Mouse (Mus musculus) olfactory bulb, adult 2 months (tissue): ENCODE data around the gene Fth1. TPM values are rescaled to one million over a fixed set of nuclear protein-coding genes. Genes with fewer than 3 reads are reported as not detected.

Experiments
- H3K27ac ChIP-seq: fragments of 200-500 bp; 2 replicates; pipeline ENCODE4 v1.5.1; 2012; ENCODE audit warnings: low read depth, low read length; ENCODE audit not compliant: insufficient read depth
- H3K4me1 ChIP-seq: fragments of 200-500 bp; 2 replicates; pipeline ENCODE4 v1.6.1; 2012; ENCODE audit warnings: low read length; ENCODE audit not compliant: control insufficient read depth, insufficient read depth
- H3K4me3 ChIP-seq: fragments of 200-500 bp; 2 replicates; pipeline ENCODE4 v1.5.1; 2012; ENCODE audit warnings: mild to moderate bottlenecking, low read depth, low read length, moderate library complexity; ENCODE audit not compliant: insufficient read depth
- CTCF ChIP-seq: fragments of 200-500 bp; IDR thresholded peaks from 2 replicates; pipeline ENCODE4 v1.5.1; 2012; ENCODE audit warnings: low read depth, mild to moderate bottlenecking, low read length, moderate library complexity; ENCODE audit not compliant: insufficient read depth
- POLR2A ChIP-seq: fragments of 200-500 bp; IDR thresholded peaks from 2 replicates; pipeline ENCODE4 v1.6.1; 2012; ENCODE audit warnings: mild to moderate bottlenecking, low read depth, low read length, moderate library complexity; ENCODE audit not compliant: insufficient read depth
- WGBS: fragments of 180-500 bp; shearing (Covaris S2); methylation state at CpG from one replicate; pipeline ENCODE4 v1.1.7; 2018; 5-methylcytosine and 5-hydroxymethylcytosine counted together
- polyA plus RNA-seq: library from polyadenylated mRNA; stranded (reverse); fragments of >200 nt; gene quantifications from 2 replicates; pipeline ENCODE4 v1.2.4, GENCODE M21; 2012; ENCODE audit warnings: low replicate concordance; ENCODE audit not compliant: missing spikeins, insufficient read depth, insufficient read length

Fth1 gene
- polyA plus RNA-seq, 1 experiment, result 1,416 TPM

DNA sequence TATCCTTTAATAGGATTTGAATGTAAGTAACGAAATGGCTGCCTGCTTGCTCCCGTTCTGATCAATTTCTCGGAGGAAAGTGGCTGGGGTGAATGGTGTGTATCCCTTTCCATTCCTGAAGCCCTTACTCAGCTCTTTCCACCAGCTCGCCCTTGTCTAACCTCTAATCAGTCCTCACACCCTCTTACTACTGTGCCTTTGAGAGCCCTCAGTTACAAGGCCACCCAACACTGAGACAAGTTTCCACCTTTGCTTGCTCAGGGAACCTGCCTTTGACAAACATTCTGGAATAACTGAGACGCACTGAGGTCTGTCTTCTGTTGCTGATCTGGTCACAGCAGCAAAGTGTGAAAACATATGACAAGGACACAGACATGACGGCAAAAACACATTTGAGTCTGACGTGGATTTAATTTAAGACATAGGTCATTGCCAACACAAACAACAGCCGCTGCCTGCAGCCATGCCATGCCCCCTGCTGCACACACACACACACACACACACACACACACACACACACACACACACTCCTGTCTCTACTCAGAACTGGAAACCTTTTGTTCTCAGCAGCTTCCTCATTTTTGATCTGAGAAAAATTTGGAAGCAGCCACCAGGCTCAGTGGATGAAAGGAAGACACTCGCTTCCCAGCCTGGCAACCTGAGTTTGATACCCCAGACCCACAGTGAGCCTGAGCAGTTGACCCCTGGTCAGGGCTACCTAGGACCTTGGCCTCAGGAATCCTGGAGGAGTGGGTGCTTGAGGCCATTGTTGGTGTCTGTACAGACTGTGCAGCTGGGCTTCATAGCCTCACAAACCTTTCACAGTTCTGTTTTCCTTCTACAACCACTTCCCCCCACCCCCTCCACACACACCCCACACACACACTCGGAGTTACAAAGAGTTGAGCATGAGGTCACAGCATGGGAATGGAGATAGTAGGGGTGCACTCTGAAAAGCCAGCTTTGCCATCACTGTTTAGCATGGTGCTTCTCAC lies 37.6 kb upstream of the Fth1 start:
- H3K4me1 ChIP-seq, result peaks cover 4% of the 10 kb centered on the region; the same call in 1 of the 2 replicates
- no peak overlapping the region for H3K27ac ChIP-seq
- no peak overlapping the region for H3K4me3 ChIP-seq
- WGBS, result 73% methylated on average over 10 of the region's 10 CpGs
- TF ChIP-seq CTCF, result no peak
- TF ChIP-seq POLR2A, result no peak

DNA sequence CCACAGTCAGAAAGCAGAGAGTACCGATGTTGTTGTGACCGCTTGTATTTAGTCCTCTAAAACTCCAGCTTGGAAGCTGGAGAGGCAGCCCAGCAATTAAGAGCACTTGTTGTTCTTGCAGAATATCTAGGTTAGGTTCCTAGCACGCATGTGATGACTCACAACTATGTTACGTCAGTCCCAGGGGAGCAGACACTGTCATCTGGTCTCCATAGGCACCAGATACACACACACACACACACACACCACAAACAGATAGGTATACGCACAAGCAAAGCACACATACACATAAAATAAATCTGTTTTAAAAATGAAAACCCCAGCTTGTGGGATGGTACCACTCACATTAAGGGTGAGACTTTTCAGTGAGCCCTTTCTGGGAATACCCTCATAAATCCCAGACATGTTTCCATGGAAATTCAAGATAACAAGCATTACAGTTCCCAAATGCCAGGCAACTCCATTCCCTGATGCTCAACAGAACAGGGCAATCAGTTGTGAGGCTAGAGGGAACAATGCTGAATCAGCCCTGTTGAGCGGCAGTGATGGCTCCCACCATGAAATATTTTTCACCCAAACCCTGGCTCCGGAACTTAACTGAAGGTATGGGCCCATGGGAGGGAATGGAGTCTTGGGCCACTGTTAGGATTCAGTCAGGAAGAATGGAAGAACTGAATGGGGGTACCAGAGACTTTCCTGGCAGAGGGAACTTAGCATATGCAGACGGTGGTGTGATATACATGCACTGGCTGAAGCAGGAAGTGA lies 34.4 kb upstream of the Fth1 start:
- H3K4me1 ChIP-seq, result no peaks in the 10 kb centered on the region
- no peak overlapping the region for H3K27ac ChIP-seq
- WGBS, result 67% methylated on average over 8 of the region's 8 CpGs
- no peak overlapping the region for H3K4me3 ChIP-seq
- no peak for TF ChIP-seq POLR2A
- no peak for TF ChIP-seq CTCF

DNA sequence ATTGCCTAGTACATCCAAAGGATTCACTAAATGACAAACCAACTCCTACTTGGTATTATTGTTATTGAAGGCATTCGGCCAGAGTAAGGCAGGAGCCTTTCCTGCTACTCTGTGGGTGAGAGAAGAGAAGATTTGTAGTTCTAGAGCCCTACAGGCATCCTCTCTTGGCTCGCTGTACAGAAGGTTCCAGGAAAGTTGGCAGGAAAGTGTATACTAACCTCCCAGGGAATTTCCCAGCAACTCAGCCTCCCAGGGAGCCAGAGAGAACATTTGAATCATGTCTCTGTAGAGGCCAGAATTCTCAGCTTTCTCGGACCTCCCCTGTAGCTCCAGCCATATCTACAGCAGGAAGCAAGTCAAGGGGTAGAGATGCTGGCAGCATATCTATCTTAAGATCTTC lies 33.4 kb upstream of the Fth1 start:
- H3K27ac ChIP-seq, result no peak overlapping the region
- TF ChIP-seq POLR2A (no peak), CTCF (no peak)
- 49% methylated on average over 3 of the region's 3 CpGs for WGBS
- H3K4me3 ChIP-seq, result no peak overlapping the region
- H3K4me1 ChIP-seq, result no peaks in the 10 kb centered on the region

DNA sequence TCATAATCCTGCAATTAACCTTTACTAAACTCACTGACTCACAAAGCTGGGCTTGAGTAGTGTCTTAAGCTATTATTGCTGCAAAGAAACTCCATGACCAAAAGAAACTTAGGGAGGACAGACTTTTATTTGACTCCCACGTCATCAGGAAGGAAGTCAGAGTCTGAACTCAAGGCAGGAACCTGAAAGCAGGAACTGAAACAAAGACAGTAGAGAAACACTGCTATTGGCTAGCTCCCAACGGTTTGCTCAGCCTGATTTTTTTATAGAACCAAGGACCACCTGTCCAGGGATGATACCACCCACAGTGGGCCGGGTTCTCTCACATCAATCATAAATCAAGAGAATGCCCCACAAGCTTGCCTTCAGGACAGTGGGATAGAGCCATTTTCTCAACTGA lies 28.0 kb upstream of the Fth1 start:
- H3K27ac ChIP-seq, result no peak overlapping the region

DNA sequence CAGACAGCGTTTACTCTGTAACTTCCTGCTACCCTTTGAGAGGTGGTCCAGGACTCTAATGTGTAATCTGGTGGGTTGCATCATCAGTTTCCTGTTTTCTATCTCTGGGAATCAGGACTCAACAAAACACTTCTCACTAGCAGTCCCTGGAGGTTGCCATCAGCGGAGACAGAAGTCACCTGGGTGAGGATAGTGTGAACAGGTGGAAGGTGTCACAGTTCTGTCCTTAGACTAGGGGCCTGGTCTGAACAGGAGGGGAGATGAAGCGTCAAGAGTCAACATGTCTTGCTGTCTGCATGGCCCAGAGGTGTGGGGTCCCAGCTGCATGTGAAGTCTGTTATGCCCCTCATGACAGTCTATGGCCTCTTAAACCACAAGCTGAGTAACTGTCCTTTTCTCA lies 27.5 kb upstream of the Fth1 start:
- H3K4me3 ChIP-seq, result no peak overlapping the region
- WGBS, result 90% methylated on average over 3 of the region's 3 CpGs
- TF ChIP-seq CTCF (no peak), POLR2A (no peak)
- H3K4me1 ChIP-seq, result peaks cover 8% of the 10 kb centered on the region
- H3K27ac ChIP-seq, result no peak overlapping the region

More for the DNA sequence above, 28.0 kb upstream of the Fth1 start:
- TF ChIP-seq CTCF (no peak), POLR2A (no peak)
- H3K4me1 ChIP-seq, result peaks cover 8% of the 10 kb centered on the region
- no peak overlapping the region for H3K4me3 ChIP-seq
- WGBS, result 78% methylated on average over 3 of the region's 3 CpGs

DNA sequence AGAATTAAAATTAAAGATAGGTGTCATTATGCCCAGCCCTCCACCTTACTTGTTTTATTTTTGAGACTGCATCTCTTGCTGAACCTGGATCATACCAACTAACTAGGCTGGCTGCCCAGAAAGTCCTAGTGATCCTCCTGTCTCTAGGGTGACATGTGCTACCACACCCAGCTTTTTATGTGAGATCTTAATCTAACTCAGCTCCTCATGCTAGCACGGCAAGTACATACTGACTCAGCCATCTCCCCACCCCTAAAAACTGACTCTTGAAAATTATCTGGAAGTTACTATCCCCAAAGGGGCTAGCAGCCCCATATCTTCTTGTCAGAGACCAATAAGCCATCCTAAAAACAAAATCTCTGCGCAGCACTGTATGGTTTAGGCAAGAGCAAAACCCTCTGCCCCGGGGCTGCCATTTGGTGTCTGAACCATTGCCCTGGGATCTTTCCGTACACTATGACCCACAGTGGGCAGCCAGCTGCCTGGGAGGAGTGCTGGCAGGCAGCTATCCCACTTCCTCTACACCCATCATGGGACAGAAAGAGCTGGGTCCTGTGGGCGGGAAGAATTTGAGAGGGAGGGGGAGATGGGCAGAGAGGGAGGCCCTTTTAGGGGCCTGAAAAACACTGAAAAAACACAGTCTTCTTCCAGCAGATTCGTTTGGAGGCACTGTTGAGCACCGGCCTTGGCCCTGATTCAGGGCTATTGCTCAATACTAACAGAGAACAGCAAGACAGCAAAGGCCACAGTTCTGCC lies 26.2 kb upstream of the Fth1 start:
- peaks cover 8% of the 10 kb centered on the region for H3K4me1 ChIP-seq
- 32% methylated on average over 7 of the region's 7 CpGs for WGBS
- TF ChIP-seq POLR2A (no peak), CTCF (no peak)
- H3K4me3 ChIP-seq, result no peak overlapping the region
- H3K27ac ChIP-seq, result peak overlapping the region; percentile 54; the same call in 1 of the 2 replicates

DNA sequence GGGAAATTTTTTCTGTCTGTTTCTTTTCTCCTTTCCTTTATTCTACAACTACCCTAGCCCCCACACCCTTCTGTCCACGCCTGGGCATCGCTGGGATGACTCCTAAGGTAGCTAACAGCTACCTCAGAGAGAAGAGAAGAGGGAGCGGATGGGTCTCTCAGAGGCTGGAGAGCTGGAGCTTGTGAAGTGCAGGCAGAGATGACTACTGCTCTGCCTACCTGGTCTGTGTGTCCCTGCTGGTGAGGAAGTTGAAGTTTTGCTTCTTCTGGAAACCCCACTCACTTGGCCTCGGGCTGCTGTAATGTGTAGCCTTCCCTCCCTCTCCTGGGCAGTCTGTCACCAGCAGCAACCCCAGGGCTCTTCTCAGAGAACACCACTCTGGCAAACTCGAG lies 25.6 kb upstream of the Fth1 start:
- Histone ChIP-seq H3K27ac (peak overlapping the region; percentile 54), H3K4me1 (peaks cover 8% of the 10 kb centered on the region), H3K4me3 (no peak overlapping the region)
- 38% methylated on average over 5 of the region's 5 CpGs for WGBS
- TF ChIP-seq POLR2A (no peak), CTCF (no peak)

DNA sequence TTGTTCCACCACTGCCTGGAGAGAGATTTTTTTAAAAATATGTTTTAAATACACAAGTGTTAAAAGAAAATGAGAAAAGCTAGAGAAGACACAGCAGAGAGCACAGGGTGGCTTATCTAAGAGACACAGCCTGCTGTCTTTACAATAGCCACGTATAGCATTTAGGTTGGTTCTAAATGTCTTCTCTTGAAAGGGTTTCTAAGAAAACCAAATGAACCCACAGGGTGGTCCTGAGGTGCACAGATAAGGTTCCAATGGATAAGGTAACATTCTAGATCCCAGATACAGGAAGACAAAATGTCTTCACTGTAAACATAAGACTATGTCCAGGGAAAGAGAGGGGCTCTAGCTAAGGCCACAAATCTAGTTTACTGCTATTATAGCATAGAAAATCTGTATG lies 25.0 kb upstream of the Fth1 start:
- Histone ChIP-seq H3K4me1 (peaks cover 8% of the 10 kb centered on the region), H3K4me3 (no peak overlapping the region), H3K27ac (no peak overlapping the region)
- 76% methylated on average over 1 of the region's 1 CpGs for WGBS
- TF ChIP-seq CTCF (no peak), POLR2A (no peak)
